Mouse (Mus musculus): Measurements from ENCODE around the gene Arrdc3.
"Not testable (repeated sequence)": the region's sequence is repeated elsewhere in the genome, so short reads cannot be mapped to it uniquely, and the experiment has no call there.

The Arrdc3 gene

GRCm38 (mm10) chr13:80883190-80883589 lies at the start of gene Arrdc3:
Arrdc3 (plus strand) TSS chr13:80883384.
- POLR2A ChIA-PET: interaction anchor here (0.6 to 7.1 kb wide), 72 partner anchors 8 to 909 kb away, joined by 3 to 220 read pairs (median 6); partner anchors contain the start of genes Mblac2 (in 3 of the 4), Polr3g (in 3 of the 4), Lysmd3 (in 2 of the 4) and Cetn3 (in 1 of the 4)
- CTCF ChIA-PET: interaction anchor here in 1 of 4 experiments (1.2 to 1.5 kb wide), 2 partner anchors 464 to 544 kb away, joined by 4 to 5 read pairs; no protein-coding TSS in a partner anchor

GRCm38 (mm10) chr13:80862215-80862614 lies 21.0 kb upstream of the Arrdc3 start:
- ChIA-PET POLR2A (interaction anchor here in 2 of 4 experiments (1.0 kb wide), 2 partner anchors 20 kb away, joined by 3 to 5 read pairs; partner anchors contain the start of gene Arrdc3 (in 2 of the 2)), CTCF (interaction anchor here in 2 of 4 experiments (1.4 to 2.0 kb wide), 2 partner anchors 565 kb away, joined by 3 to 8 read pairs; no protein-coding TSS in a partner anchor)

- ChIA-PET CTCF (no interaction called here), POLR2A (no interaction called here)
Observed at GRCm38 (mm10) chr13:80864195-80864594, 19.0 kb upstream of the Arrdc3 start.

GRCm38 (mm10) chr13:80875126-80875525 lies 8.1 kb upstream of the Arrdc3 start:
- CTCF ChIA-PET: no interaction called here
- POLR2A ChIA-PET: interaction anchor here in 3 of 4 experiments (0.7 to 2.5 kb wide), 7 partner anchors 9 to 1433 kb away, joined by 3 to 20 read pairs (median 5); partner anchors contain the start of gene Arrdc3 (in 2 of the 3)

- CTCF ChIA-PET: no interaction called here
- POLR2A ChIA-PET: no interaction called here
Observed at GRCm38 (mm10) chr13:80880756-80881155, 2.4 kb upstream of the Arrdc3 start.

GRCm38 (mm10) chr13:80881722-80882500 lies 1.3 kb upstream of the Arrdc3 start:
- POLR2A ChIA-PET: interaction anchor here in 3 of 4 experiments (0.6 to 7.1 kb wide), 57 partner anchors 8 to 901 kb away, joined by 3 to 220 read pairs (median 6); partner anchors contain the start of genes Mblac2 (in 3 of the 3), Polr3g (in 3 of the 3) and Cetn3 (in 1 of the 3)
- CTCF ChIA-PET: interaction anchor here (0.5 to 1.5 kb wide), 23 partner anchors 25 to 1367 kb away, joined by 3 to 14 read pairs (median 4); no protein-coding TSS in a partner anchor

GRCm38 (mm10) chr13:80882716-80883135 lies 458 bp upstream of the Arrdc3 start:
- POLR2A ChIA-PET: interaction anchor here (0.6 to 7.1 kb wide), 73 partner anchors 8 to 909 kb away, joined by 3 to 220 read pairs (median 5); partner anchors contain the start of genes Mblac2 (in 3 of the 4), Polr3g (in 3 of the 4), Cetn3 (in 1 of the 4) and Lysmd3 (in 1 of the 4)

GRCm38 (mm10) chr13:80883649-80884376 lies 629 bp downstream of the Arrdc3 start:
- POLR2A ChIA-PET: interaction anchor here (0.6 to 7.1 kb wide), 73 partner anchors 7 to 908 kb away, joined by 3 to 220 read pairs (median 6); partner anchors contain the start of genes Lysmd3 (in 3 of the 4), Mblac2 (in 3 of the 4) and Polr3g (in 3 of the 4)
- CTCF ChIA-PET: interaction anchor here in 1 of 4 experiments (0.6 kb wide), 1 partner anchor 462 kb away, joined by 4 read pairs; no protein-coding TSS in a partner anchor

More at GRCm38 (mm10) chr13:80882716-80883135, 458 bp upstream of the Arrdc3 start:
- CTCF ChIA-PET: interaction anchor here in 2 of 4 experiments (0.6 to 1.5 kb wide), 4 partner anchors 46 to 545 kb away, joined by 3 to 5 read pairs (median 4); no protein-coding TSS in a partner anchor

GRCm38 (mm10) chr13:80884377-80884983 lies 1.3 kb downstream of the Arrdc3 start:
- POLR2A ChIA-PET: interaction anchor here (0.6 to 7.1 kb wide), 43 partner anchors 10 to 875 kb away, joined by 3 to 220 read pairs (median 8); partner anchors contain the start of genes Lysmd3 (in 3 of the 4), Mblac2 (in 3 of the 4) and Polr3g (in 3 of the 4)
- CTCF ChIA-PET: interaction anchor here in 1 of 4 experiments (0.6 kb wide), 1 partner anchor 461 kb away, joined by 4 read pairs; no protein-coding TSS in a partner anchor

GRCm38 (mm10) chr13:80885103-80885833 lies 2.1 kb downstream of the Arrdc3 start:
- CTCF ChIA-PET: interaction anchor here in 1 of 4 experiments (0.6 kb wide), 1 partner anchor 485 kb away, joined by 3 read pairs; no protein-coding TSS in a partner anchor
- POLR2A ChIA-PET: interaction anchor here (0.6 to 7.1 kb wide), 49 partner anchors 9 to 898 kb away, joined by 3 to 220 read pairs (median 5); partner anchors contain the start of genes Lysmd3 (in 3 of the 4), Mblac2 (in 2 of the 4) and Polr3g (in 2 of the 4)

GRCm38 (mm10) chr13:80885834-80886663 lies 2.9 kb downstream of the Arrdc3 start:
- CTCF ChIA-PET: no interaction called here

GRCm38 (mm10) chr13:80886664-80887210 lies 3.6 kb downstream of the Arrdc3 start:
- ChIA-PET POLR2A (interaction anchor here (0.6 to 7.1 kb wide), 35 partner anchors 8 to 1814 kb away, joined by 3 to 220 read pairs (median 6); partner anchors contain the start of genes Lysmd3 (in 2 of the 4), Mblac2 (in 1 of the 4) and Polr3g (in 1 of the 4)), CTCF (no interaction called here)

More at GRCm38 (mm10) chr13:80885834-80886663, 2.9 kb downstream of the Arrdc3 start:
- POLR2A ChIA-PET: interaction anchor here (0.6 to 7.1 kb wide), 50 partner anchors 9 to 1815 kb away, joined by 3 to 220 read pairs (median 5); partner anchors contain the start of genes Lysmd3 (in 3 of the 4), Mblac2 (in 2 of the 4) and Polr3g (in 2 of the 4)

- POLR2A ChIA-PET: interaction anchor here in 3 of 4 experiments (1.0 to 7.1 kb wide), 8 partner anchors 8 to 459 kb away, joined by 3 to 220 read pairs (median 6); no protein-coding TSS in a partner anchor
- CTCF ChIA-PET: no interaction called here
Observed at GRCm38 (mm10) chr13:80887842-80888241, 4.7 kb downstream of the Arrdc3 start.

- POLR2A ChIA-PET: interaction anchor here (0.9 to 11.9 kb wide), 6 partner anchors 8 to 12 kb away, joined by 4 to 220 read pairs (median 6); partner anchors contain the start of gene Arrdc3 (in 3 of the 4)
- CTCF ChIA-PET: not testable (repeated sequence)
Observed at GRCm38 (mm10) chr13:80894928-80895327, 11.7 kb downstream of the Arrdc3 start.

- ChIA-PET CTCF (no interaction called here), POLR2A (interaction anchor here (0.6 to 11.9 kb wide), 14 partner anchors 10 to 814 kb away, joined by 3 to 220 read pairs (median 6); partner anchors contain the start of genes Arrdc3 (in 4 of the 4), Mblac2 (in 1 of the 4) and Polr3g (in 1 of the 4))
Observed at GRCm38 (mm10) chr13:80897411-80897810, 14.2 kb downstream of the Arrdc3 start.

Data from embryonic stem cell, embryonic (primary cell).